Mouse (Mus musculus) heart, embryonic 16.5 days (tissue): ENCODE data around the gene Cypt3. TPM values are rescaled to one million over a fixed set of nuclear protein-coding genes. Genes with fewer than 3 reads are reported as not detected.

Source experiments
- ATAC-seq: fragments of 200-750 bp; cut with Nextera tagmentation; replicated peaks from 2 replicates; pipeline ENCODE4 v1.8.0; 2017; ENCODE audit warnings: moderate number of reproducible peaks; ENCODE audit not compliant: insufficient read depth, low FRiP score; ENCODE audit errors: extremely low read depth
- H3K27ac ChIP-seq: fragments of 300-500 bp; sonication (generic); 2 replicates; pipeline ENCODE4 v1.5.1; 2014; ENCODE audit warnings: mild to moderate bottlenecking, low read length, control low read depth, moderate library complexity
- H3K27me3 ChIP-seq: fragments of 300-500 bp; sonication (generic); 2 replicates; pipeline ENCODE4 v1.6.1; 2014; ENCODE audit warnings: low read length, mixed read lengths; ENCODE audit not compliant: control insufficient read depth, insufficient read depth
- H3K36me3 ChIP-seq: fragments of 300-500 bp; sonication (generic); 2 replicates; pipeline ENCODE4 v1.6.1; 2014; ENCODE audit not compliant: control insufficient read depth, insufficient read depth
- H3K4me1 ChIP-seq: fragments of 300-500 bp; sonication (generic); 2 replicates; pipeline ENCODE4 v1.6.1; 2014; ENCODE audit warnings: low read length, mixed read lengths; ENCODE audit not compliant: control insufficient read depth, insufficient read depth
- H3K4me2 ChIP-seq: fragments of 300-500 bp; sonication (generic); 2 replicates; pipeline ENCODE4 v1.6.1; 2014; ENCODE audit warnings: low read depth, mild to moderate bottlenecking, control low read depth, low read length
- H3K4me3 ChIP-seq: fragments of 300-500 bp; sonication (generic); 2 replicates; pipeline ENCODE4 v1.5.1; 2014; ENCODE audit warnings: mild to moderate bottlenecking, control low read depth, low read length
- H3K9ac ChIP-seq: fragments of 300-500 bp; sonication (generic); 2 replicates; pipeline ENCODE4 v1.6.1; 2014; ENCODE audit warnings: low read length, control low read depth
- H3K9me3 ChIP-seq: fragments of 300-500 bp; sonication (generic); replicated peaks from 2 replicates; pipeline ENCODE4 v1.6.1; 2016; ENCODE audit warnings: low read length; ENCODE audit not compliant: control insufficient read depth
- WGBS: fragments of 180-500 bp; shearing (Covaris S2); extraction: QIAGEN DNeasy Blood & Tissue Kit; methylation state at CpG from one replicate; pipeline ENCODE4 v1.1.7; 2014; 5-methylcytosine and 5-hydroxymethylcytosine counted together
- polyA plus RNA-seq: library from polyadenylated mRNA; unstranded; fragments of >200 nt; fragmentation: Nextera tagmentation; extraction: Ambion mirVana; gene quantifications from 2 replicates; pipeline ENCODE4 v1.2.1, GENCODE M21; 2015

Cypt3 gene
- not detected in 2 replicates for polyA plus RNA-seq

- ATAC-seq, result no peak
- 53% methylated on average over 7 of the region's 7 CpGs for WGBS
- no peaks in the 10 kb centered on the region for H3K4me1 ChIP-seq
- no peak within 1 kb of the TSS for H3K27ac ChIP-seq
- H3K36me3 ChIP-seq, result no peaks in the 10 kb centered on the region
- no peaks in the 10 kb centered on the region for H3K27me3 ChIP-seq
- H3K9ac ChIP-seq, result no peak within 1 kb of the TSS
- H3K4me2 ChIP-seq, result no peak within 1 kb of the TSS
- H3K4me3 ChIP-seq, result no peak within 1 kb of the TSS
- no peaks in the 10 kb centered on the region for H3K9me3 ChIP-seq
Measured at GRCm38 (mm10) chrX:153558293-153558692, at the start of gene Cypt3. TSS of gene Cypt3 (plus strand) at chrX:153558593.

DNA sequence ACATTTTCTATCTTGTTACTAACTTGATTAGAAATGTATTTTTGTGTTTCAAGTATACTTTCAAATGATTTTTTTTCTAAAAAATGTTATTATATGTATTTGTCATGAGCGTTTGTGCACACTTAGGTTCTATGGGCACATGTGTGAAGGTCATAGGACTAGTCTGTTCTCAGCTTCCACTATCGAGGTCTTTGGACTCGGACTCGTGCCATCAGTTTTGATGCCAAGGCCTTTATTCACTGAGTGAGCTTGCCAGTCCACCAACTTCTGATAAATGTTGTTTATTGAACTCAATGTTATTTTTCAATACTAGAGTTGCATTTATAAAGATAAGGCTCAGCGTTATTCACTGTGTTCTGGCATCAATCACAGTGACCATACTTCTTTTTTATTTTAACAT lies 42.9 kb upstream of the Cypt3 start:
- Histone ChIP-seq H3K4me3 (no peak overlapping the region), H3K27me3 (no peaks in the 10 kb centered on the region), H3K9me3 (no peaks in the 10 kb centered on the region), H3K27ac (no peak overlapping the region), H3K4me1 (no peaks in the 10 kb centered on the region), H3K9ac (no peak overlapping the region), H3K36me3 (no peaks in the 10 kb centered on the region), H3K4me2 (no peak overlapping the region)
- no peak for ATAC-seq
- WGBS, result 76% methylated on average over 5 of the region's 5 CpGs

DNA sequence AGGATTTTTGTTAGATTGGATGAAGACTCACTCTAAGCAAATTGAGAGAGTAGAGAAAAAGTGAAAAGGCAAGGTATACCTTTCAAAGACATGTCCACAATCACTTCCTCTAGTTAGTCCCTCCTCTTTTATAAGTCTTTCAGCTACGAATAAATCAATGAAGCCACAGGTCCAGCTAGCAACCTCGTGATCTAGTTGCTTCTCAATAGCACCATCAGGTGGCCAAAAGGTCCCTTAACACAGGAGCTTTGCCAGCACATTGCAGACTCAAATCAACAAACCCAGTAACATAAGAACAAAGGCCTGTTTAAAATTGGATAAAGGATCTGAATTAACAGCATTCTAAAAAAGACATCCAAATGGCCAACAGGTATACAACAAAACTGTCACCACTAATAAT lies 30.0 kb upstream of the Cypt3 start:
- WGBS, result 15% methylated on average over 2 of the region's 2 CpGs

DNA sequence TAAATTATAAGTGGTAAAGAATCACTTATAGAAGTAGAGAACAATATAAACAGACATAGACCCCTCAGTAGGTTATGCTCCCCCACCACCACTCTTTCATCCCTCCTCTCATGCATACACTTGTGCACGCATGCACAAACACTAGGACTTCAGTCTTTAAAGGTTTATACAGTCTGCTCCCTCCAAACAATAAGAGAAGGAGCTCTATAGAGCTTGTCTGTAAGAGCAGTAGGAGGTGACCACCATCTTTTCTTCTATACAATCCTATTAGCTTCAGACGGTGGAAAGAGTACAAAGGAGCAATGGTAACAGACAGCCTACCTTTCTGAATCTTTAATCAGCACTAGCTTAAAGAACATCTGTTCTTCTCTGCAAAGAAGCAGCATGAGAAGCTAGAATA lies 1.8 kb upstream of the Cypt3 start:
- H3K27ac ChIP-seq, result no peak overlapping the region
- H3K36me3 ChIP-seq, result no peaks in the 10 kb centered on the region
- no peak overlapping the region for H3K9ac ChIP-seq
- no peaks in the 10 kb centered on the region for H3K4me1 ChIP-seq
- no peaks in the 10 kb centered on the region for H3K9me3 ChIP-seq
- WGBS, result 61% methylated on average over 2 of the region's 2 CpGs
- no peak for ATAC-seq
- no peak overlapping the region for H3K4me2 ChIP-seq
- no peaks in the 10 kb centered on the region for H3K27me3 ChIP-seq
- no peak overlapping the region for H3K4me3 ChIP-seq

More for the DNA sequence above, 30.0 kb upstream of the Cypt3 start:
- Histone ChIP-seq H3K9me3 (no peaks in the 10 kb centered on the region), H3K27me3 (no peaks in the 10 kb centered on the region), H3K4me2 (no peak overlapping the region), H3K4me3 (no peak overlapping the region), H3K27ac (no peak overlapping the region), H3K36me3 (no peaks in the 10 kb centered on the region), H3K9ac (no peak overlapping the region), H3K4me1 (no peaks in the 10 kb centered on the region)
- ATAC-seq, result no peak

DNA sequence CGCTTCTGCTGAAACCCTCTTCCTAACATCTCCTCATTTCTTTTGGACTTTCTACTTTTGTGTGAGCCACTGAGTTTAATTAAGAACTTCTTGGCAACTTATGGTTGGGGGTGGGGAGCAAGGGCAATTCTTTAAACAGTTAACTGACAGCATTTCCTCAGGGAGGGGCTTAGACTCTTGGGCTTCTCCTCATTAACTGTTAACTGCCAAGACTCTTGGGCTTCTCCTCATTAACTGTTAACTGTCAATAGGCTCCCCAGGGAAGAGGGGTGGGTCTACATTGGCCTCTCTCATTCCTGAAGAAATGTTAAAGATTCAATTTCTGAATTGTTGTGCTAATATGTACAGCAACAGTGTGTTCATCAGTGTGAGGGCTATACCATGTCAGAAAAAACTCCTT lies 6.3 kb downstream of the Cypt3 start:
- no peak overlapping the region for H3K27ac ChIP-seq
- 75% methylated on average over 1 of the region's 1 CpGs for WGBS

DNA sequence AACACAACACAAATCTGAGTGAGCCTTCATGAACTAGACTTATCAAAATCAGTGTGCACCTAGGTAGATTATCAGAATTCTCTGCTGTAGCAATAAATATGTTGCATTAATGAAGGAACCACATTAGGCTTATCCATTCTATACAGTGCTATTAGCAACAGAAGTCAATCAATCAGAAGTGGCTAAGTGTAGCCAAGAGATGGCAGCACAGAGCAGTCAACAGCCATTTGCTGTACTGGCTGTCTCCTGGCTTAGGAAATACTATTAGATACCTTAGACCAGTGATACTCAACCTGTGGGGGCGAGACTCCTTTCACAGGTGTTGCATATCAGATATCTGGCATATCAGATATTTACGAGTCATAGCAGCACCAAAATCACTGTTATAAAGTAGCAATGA lies 41.2 kb downstream of the Cypt3 start:
- no peaks in the 10 kb centered on the region for H3K36me3 ChIP-seq
- no peak overlapping the region for H3K9ac ChIP-seq
- no peak for ATAC-seq
- no peak overlapping the region for H3K27ac ChIP-seq
- H3K4me1 ChIP-seq, result no peaks in the 10 kb centered on the region
- H3K4me2 ChIP-seq, result no peak overlapping the region
- H3K9me3 ChIP-seq, result no peaks in the 10 kb centered on the region
- no peaks in the 10 kb centered on the region for H3K27me3 ChIP-seq
- H3K4me3 ChIP-seq, result no peak overlapping the region
- 30% methylated on average over 2 of the region's 2 CpGs for WGBS

More for the DNA sequence above, 6.3 kb downstream of the Cypt3 start:
- Histone ChIP-seq H3K9ac (no peak overlapping the region), H3K36me3 (no peaks in the 10 kb centered on the region), H3K4me1 (no peaks in the 10 kb centered on the region), H3K4me3 (no peak overlapping the region), H3K4me2 (no peak overlapping the region), H3K9me3 (no peaks in the 10 kb centered on the region), H3K27me3 (no peaks in the 10 kb centered on the region)
- no peak for ATAC-seq

Other genes starting within 250 kb of the Cypt3 start
- gene Ubqln2, start 60.4 kb upstream of the Cypt3 start, polyA plus RNA-seq, result 8.7 and 9.5 TPM in 2 replicates
- 5.4 and 6.3 TPM in 2 replicates for gene Kctd12b, start 137.8 kb downstream of the Cypt3 start, polyA plus RNA-seq
- gene Nbdy, start 165.0 kb downstream of the Cypt3 start, polyA plus RNA-seq, result 70.4 and 72.0 TPM in 2 replicates